Mouse (Mus musculus) c-Kit-negative CD71-positive TER-119-positive erythroid progenitor cells, embryonic 14.5 days (primary cell): ENCODE data around the gene Mrgpra1.
"Not testable (repeated sequence)": the region's sequence is repeated elsewhere in the genome, so short reads cannot be mapped to it uniquely, and the experiment has no call there.

Experiments used
- DNase-seq: peaks from one replicate; pipeline ENCODE4 v3.0.0-alpha.2; 2013; ENCODE audit warnings: low read depth, low spot score

Mrgpra1 gene

DNA sequence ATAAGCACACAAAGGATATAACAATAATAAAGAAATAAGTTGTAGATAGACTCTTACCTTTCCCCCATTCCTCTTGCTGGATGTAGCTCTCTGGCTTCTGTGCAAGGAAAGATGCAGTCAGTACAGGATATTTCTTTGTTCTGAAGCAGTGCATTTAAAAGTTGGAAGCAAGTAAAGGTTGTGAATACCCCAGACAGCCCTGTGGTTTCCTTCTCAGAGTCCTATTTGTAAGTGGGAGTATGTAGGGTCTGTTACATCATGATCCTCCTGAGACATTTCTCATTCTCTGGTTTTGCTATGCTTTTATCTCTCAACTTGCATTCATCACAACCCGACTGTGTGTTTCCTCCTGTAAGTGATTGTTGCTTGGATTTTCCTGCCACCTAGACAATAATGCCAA, at the start of gene Mrgpra1:
Gene Mrgpra1 (minus strand): TSS at position 101 of the 400 bp plus-strand sequence.
- DNase-seq: no peak

DNA sequence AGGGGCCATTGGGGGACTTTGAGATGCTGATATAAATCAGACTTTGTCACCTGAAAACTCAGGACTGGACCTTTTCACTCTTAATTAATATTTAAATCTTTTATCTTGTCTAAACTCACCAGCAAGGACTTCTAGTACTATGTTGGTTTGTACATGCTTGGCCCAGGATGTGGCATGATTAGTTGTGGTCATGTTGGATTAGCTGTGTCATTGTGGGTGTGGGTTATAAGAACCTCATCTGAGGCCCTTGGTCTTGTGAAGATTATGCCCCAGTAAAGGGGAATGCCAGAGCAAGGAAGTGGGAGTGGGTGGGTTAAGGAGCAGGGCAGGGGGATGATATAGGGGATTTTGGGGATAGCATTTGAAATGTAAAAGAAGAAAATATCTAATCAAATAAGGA, 47.1 kb upstream of the Mrgpra1 start:
- no peak for DNase-seq

DNA sequence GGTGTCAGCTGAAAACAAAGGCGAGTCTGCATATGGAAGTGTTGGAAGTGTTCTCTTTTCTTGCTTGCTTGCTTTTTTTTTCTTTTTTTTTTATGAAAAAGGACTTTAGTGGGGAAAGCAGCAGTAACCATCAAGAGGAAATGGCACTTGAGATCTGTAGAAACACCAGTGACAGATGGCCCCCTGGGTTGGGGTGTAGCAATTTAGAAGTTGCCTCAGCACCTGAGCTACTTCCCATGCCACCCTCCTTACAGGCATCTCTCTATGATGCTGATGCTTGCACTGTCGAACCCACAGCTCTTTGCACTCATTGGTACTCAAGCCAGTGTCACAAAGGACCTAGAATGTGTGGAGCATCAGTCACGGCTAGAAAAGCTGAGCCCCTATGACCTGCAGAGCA, 5.6 kb downstream of the Mrgpra1 start:
- no peak for DNase-seq

DNA sequence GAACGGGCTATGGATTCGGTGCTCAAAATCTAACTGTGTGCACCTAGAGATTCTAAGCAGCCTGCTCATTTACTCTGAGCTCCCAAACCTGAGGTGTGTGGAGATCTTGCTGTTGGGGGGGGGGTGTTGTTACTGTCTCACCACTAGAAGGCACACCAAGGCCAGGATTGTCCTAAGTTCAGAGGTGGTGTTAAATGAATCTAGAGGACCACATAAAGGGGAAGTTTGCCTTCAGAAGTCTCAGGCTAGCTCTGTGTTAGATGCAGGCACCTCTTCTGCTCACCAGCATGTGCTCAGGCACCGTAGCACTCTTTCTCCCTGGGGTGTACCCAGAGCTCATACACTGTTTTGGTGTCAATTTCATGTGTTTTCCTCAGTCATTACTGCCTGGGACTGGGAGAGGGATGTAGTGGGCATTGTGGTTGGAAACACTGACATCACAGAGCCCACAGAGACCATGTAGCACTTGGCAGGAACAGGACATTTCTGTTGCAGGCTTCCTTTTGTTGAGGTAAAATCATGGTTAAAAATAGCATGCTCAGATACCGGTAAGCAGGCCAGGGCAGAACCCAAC, 8.0 kb downstream of the Mrgpra1 start:
- no peak for DNase-seq

DNA sequence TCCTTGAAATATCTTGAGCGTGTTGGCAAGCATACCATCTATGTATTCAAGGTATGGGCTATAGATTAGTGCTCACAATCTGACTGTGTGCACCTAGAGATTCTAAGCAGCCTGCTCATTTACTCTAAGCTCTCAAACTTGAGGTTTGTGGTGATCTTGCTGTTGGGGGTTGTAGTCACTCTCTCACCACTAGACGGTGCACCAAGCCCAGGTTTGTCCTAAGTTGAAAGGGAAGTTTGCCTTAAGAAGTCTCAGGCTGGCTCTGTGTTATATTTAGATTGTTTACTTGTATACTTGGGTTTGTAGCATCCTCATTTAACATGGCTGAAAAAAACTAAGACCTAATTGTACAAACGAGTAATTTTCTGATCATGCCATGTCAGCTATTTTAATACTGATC, 12.2 kb downstream of the Mrgpra1 start:
- not testable (repeated sequence) for DNase-seq

DNA sequence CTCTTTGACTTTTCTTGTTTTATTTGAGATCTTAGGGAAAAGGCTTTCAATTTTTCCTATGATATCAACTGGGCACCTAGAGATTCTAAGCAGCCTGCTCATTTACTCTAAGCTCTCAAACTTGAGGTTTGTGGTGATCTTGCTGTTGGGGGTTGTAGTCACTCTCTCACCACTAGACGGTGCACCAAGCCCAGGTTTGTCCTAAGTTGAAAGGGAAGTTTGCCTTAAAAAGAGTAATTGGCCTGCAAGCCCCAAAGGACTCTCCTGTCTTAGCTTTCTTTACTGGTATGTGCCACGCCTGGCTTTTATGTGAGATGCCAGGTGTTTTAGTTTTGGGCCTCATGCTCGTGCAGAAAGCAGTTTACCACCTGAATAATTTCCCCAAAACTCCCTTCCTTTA, 12.7 kb downstream of the Mrgpra1 start:
- not testable (repeated sequence) for DNase-seq

DNA sequence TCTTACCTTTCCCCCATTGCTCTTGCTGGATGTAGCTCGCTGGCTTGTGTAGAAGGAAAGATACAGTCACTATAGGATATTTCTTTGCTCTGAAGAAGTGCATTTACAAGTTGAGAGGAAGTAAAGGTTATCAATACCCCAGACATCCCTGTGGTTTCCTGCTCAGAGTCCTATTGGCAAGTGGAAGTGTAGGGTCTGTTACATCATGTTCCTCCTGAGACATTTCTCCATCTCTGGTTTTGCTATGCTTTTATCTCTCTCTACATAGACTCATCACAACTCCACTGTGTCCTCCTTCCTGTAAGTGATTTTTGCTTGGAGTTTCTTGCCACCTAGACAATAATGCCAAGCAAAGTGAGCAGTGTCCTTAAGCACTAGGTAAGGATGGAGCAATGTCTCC, 35.7 kb downstream of the Mrgpra1 start:
- DNase-seq: no peak

DNA sequence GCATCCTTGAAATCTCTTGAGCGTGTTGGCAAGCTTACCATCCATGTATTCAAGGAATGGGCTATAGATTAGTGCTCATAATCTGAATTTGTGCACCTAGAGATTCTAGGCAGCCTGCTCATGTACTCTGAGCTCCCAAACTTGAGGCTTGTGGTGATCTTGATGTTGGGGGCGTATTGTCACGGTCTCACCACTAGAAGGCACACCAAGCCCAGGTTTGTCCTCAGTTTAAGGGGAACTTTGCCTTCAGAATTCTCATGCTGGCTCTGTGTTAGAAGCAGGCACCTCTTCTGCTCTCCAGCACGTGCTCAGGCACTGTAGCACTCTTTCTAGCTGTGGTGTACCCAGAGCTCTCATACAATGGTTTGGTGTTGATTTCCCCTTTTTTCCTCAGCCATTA, 41.8 kb downstream of the Mrgpra1 start:
- no peak for DNase-seq

DNA sequence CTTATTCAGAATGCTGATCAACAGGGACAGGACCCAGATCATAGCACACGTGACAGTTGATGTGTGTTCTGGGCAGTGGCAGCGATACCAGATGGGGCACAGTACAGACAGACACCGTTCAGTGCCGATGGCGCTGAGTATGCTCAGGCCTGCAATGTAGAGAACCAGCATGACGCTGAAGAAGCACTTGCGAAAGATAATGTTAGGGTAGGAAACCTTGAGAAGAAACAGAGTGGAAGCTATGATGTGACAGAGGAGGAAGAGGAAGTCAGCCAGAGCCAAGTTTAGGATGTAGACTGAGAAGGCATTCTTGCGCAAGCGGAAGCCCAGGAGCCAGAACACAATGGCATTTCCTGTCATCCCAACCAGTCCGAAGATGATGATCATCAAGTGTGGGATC, 44.2 kb downstream of the Mrgpra1 start:
- no peak for DNase-seq

DNA sequence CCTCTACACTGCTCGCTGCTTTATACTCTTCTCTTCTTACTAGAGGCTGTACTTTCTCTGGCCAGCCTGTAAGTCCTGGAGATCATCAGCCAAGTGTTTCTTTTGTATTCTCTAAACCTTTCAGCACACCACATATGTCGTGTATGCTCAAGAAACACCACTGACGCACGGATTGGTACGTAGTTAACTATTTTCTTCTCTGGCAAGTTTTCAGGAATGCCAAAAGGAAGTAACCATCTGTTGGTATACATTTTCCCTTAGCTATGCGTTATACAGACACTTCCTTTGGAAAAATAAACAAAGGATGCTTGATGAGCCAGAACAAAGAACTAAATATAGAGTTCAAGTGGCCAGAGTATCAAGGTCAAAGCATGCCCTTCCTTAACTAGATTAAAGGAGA, 49.4 kb downstream of the Mrgpra1 start:
- DNase-seq: not testable (repeated sequence)

DNA sequence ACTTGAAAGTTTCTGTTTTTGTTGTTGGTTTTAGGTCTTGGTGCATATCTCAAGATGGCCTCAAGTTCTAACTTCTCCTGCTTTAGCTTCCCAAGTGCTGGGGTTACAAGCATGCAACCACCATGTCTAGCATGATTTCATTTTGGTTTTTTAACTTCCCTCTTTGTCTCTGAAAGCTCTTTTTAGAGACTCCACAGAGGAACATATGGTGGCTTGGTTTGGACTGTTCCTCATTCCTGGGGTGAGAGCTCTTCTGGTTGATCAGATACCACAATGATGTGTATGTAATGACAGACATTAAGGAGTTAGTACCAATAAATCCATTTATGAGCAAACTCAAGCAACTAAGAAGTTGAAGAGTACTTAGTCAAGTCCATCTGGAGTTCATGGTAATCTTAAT, 54.4 kb downstream of the Mrgpra1 start:
- DNase-seq: not testable (repeated sequence)
